Mouse (Mus musculus) MEL-GATA-1-ER (cell line): Measurements from ENCODE around the gene Optn.

Experiments
- DNase-seq: peaks from one replicate; pipeline ENCODE4 v3.0.0-alpha.2; 2012; ENCODE audit warnings: low read depth; ENCODE audit errors: extremely low read depth

Gene Optn

GRCm38 (mm10) chr2:5031215-5031614, 32.6 kb downstream of the Optn start:
- DNase-seq: no peak

GRCm38 (mm10) chr2:5029808-5030207, 34.0 kb downstream of the Optn start:
- no peak for DNase-seq

GRCm38 (mm10) chr2:5028047-5028446, 35.8 kb downstream of the Optn start:
- no peak for DNase-seq

DNA sequence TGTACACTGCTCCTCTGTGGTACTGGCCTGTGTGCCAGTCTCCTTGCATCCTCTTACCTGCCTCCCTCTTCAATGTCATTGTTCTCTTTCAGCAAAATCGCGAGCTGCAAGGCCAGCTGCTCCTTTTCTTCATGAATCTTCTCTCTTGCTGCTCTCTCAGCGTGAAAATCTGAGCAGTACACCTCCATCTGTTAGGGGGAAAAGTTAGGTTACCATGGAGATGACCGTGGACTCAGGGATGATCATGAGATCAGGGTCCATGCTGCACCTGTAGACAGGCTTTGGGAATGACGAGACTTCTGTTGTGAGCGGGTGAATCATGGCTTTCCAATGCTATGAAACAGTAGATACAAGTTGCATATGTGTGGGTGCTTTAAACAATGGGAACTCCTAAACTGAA, 36.8 kb downstream of the Optn start:
- DNase-seq: no peak

DNA sequence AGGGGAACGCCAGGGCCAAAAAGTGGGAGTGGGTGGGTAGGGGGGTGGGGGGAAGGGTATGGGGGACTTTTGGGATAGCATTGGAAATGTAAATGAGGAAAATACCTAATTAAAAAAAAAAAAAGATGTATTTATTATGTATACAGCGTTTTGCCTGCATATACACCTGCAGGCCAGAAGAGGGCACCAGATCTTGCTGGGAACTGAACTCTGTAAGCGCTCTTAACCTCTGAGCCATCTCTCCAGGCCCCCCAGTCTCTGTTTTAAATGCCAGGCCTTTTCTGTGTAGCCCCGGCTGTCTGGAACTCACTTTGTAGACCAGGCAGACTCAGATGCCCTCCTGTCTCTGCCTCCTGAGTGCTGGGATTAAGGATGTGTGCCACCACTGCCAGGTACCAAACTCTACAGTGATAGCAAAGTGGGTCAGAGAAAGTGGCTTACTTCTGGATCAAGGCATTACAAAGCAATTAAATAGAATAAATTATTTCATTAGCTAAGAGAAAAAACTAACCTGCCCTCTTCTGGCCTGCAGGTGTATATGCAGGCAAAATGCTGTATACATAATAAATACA, 38.6 kb downstream of the Optn start:
- no peak for DNase-seq

DNA sequence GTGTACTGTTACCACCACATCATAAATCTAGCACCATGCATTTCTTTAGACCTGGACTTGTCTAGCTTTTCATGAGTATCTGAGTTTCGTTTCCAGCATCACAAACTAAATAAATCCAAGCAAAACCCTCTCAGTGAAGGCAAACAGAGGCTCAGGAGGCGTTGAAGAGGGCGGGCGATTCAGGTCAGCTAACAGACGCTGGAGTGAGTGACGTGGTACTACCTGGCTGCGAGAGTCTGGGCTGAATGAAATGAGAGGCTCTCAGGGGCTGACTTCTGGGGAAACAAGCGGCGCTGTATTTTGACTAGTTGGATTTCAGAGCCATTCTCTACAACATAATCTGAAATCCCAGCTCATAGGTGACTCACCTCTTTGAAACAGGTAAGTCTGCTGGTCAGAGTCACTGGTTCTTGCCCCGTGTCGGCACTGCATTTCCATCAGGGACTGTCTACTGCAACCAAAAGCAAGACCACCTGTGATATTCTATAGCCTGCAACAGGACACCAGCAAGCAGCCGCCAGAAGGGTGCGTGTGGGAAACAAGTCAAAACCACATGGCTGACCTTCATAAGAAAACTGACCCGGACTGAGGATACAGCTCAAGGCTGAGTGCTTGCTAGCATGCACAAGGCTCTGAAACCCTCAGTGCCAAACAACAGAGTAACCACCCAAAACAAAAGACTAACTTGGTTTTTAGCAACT, 40.0 kb downstream of the Optn start:
- no peak for DNase-seq

DNA sequence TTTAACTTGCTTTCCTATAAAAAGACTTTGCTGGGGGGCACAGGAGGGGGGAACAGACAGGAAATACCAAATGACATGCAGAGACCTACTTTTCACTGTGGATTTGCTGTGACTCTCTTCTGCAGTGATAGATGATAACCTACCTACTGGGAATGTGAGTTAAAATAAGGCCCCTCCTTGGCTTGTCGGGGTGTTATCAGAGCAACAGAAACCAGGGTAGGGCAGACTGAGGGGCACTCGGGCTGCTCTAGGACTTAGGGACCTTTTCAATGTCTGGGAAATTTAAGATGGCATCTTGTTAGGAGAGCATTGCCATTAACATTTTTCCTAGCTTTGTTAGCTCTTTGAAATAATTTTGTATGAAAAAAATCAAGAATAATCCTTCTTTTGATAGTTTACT, 40.6 kb downstream of the Optn start:
- no peak for DNase-seq

DNA sequence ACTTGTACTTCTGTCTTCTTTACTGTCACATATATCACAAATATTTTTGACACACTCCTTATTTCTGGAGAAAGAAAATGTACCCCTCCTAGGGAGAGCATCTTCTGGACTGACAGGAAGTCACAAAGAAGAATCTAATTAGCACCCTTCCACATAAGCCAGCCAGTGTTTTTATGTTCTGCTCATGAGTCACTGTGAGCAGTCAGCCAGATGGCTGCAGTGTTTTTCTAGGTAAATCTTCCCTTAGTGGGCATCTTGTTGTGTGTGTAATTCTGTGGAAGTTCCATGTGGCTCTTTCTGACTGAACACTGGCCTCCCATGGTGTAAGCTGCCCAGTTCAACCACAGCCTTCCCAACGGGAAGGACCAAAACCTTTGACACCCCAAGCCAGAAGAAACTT, 44.1 kb downstream of the Optn start:
- no peak for DNase-seq

GRCm38 (mm10) chr2:5016922-5017321, 46.9 kb downstream of the Optn start:
- DNase-seq: no peak

DNA sequence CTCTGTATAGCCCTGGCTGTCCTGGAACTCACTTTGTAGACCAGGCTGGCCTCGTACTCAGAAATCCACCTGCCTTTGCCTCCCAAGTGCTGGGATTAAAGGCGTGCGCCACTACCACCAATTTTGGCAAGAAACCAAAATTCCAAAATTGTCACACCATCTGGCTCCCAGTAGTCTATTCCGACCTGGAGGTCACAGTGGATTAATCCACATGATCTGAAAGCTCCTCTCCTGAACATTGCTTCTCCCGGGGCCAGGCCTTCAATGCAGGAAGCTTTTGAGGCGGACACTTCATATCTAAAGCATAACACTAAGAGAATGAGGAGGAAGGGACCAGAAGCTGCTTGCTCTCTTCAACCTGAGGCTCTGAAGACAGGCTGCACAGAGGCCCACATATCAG, 48.3 kb downstream of the Optn start:
- no peak for DNase-seq

GRCm38 (mm10) chr2:5014616-5015015, 49.2 kb downstream of the Optn start:
- peak; percentile 32 for DNase-seq

- peak; percentile 96 for DNase-seq
Observed at GRCm38 (mm10) chr2:5012491-5013324, 51.1 kb downstream of the Optn start, which contains the start of gene Mcm10. Gene Mcm10, minus strand, starts transcription at chr2:5012791.

DNA sequence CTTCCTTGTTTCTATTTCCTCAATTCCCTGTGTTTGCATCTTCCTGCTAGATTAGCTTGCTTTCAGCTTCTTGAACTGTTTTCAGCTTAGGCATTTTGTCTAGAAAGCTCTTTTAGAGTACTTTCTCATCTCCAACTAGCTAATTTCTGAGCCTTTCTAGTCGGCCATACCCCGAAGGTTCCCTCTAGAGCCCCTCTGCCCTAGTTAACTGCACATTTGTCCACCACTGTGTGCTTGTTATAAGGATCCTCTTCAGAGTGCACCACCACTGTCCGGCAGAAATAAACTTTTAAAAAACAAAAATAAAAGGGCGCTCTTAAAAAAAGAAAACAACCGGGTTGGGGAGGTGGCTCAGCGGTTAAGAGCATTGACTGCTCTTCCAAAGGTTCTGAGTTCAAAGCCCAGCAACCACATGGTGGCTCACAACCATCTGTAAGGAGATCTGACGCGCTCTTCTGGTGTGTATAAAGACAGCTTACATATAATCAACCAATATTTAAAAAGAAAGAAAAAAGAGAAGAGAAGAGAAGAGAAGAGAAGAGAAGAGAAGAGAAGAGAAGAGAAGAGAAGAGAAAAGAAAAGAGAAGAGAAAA, 51.9 kb downstream of the Optn start:
- DNase-seq: peak; percentile 31

DNA sequence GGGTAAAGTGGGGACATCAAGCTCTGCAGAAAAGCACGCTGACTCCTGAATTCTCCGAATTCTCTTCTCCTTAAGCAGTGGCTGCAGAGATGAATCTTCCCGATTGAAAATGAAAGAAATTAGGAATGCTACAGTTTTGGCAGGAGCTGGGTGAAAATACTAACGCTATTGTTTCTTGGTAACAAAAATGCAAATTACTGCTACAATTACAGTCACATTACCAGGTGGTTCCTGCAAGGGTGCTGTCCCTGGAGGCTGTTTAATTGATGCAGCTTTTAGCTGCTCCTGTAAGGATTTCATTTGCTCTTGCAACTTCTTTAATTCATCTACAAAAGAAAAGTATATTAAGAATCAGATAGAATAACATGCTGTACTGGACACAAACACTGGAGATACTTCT, 56.7 kb downstream of the Optn start:
- no peak for DNase-seq

DNA sequence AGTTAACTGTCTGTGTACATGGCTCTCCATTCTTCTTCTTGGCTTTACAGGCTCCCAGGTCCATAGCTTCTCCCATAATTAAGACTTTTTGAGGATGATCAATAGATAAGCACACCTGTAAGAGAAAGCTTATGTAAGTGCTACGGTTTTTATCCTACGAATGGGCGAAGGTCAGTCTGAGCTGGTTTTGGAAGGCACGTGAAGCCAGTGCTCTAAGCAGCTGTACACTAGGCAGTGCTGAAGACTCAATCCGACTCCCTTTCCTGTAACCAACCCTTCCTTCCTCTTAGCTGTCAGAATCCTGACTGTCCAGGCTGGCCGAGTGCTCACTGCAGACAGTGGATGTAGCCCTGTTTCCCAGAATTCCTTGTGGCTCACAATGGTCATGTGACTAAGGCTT, 62.6 kb downstream of the Optn start:
- DNase-seq: no peak

DNA sequence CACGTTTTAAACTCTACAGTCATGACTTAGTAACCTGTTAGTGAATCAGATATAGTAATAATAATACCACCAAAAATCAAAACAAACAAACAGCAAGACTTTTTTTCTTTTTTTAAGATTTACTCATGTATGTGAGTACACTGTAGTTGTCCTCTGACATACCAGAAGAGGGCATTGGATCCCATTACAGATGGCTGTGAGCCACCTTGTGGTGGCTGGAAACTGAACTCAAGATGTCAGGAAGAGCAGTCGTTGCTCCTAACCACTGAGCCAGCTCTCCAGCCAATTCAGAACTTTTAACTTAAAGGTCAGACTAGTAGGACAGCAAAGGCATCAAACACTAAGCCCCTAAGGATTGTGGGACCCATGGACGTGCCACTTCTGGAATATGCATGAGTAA, 64.9 kb downstream of the Optn start:
- DNase-seq: no peak

GRCm38 (mm10) chr2:4996421-4996824, 67.4 kb downstream of the Optn start:
- DNase-seq: no peak

DNA sequence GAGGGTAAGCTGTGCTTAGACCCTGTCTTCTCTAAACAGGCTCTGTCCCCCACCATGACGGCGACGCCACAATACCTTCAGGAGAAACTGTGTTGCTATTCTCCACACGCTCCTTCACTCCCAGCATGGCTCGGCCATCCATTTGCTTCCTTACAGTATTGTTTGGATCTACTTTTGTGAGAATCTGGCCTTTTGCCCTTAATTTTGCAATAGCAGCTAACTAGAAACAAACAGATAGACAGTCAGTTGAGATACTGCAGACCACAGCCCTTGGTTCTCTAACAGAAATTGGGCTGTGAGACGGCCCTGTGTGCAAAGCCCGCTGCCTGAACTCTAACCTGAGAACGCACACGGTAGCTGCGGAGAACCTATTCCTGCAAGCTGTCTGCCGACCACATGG, 68.2 kb downstream of the Optn start:
- no peak for DNase-seq

- DNase-seq: no peak
Observed at GRCm38 (mm10) chr2:4994436-4994835, 69.4 kb downstream of the Optn start.

- DNase-seq: no peak
Observed at GRCm38 (mm10) chr2:4993584-4993983, 70.3 kb downstream of the Optn start.

DNA sequence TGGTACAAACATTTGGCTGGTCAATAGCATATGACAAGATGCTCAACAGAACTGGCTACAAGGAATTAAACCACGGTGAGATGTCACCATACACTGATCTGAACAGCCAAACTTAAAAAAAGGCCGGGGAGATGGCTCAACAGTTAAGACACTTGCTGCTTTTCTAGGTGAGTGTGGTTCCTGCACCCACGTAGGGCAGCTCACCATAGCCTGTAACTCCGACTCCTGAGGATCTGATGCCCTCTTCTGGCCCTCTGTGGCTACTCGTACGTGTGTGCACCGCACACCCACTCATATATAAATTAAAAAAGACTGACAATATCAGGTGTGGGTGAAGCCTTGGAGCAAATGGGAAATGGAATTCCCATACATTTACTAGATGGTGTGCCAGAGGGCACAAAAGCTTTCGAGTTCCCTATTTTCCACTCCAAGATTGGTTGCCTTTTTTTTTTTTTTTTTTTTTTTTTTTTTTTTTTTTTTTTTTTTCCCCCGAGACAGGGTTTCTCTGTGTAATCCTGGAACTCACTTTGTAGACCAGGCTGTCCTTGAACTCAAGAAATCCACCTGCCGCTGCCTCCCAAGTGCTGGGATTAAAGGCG, 74.9 kb downstream of the Optn start:
- no peak for DNase-seq
